Mouse (Mus musculus) hindlimb bud, embryonic 11.5 days (tissue): ENCODE data around the gene Mfsd1.

Experiments used
- DNase-seq: peaks from one replicate; pipeline ENCODE4 v3.0.0-alpha.2; 2012; ENCODE audit warnings: low read depth, low spot score; ENCODE audit errors: extremely low spot score

The Mfsd1 gene

GRCm38 (mm10) chr3:67618222-67618621 is 35.7 kb downstream of the Mfsd1 start:
- DNase-seq: no peak

- DNase-seq: no peak
Measured at GRCm38 (mm10) chr3:67624629-67625028, 42.1 kb downstream of the Mfsd1 start.

DNA sequence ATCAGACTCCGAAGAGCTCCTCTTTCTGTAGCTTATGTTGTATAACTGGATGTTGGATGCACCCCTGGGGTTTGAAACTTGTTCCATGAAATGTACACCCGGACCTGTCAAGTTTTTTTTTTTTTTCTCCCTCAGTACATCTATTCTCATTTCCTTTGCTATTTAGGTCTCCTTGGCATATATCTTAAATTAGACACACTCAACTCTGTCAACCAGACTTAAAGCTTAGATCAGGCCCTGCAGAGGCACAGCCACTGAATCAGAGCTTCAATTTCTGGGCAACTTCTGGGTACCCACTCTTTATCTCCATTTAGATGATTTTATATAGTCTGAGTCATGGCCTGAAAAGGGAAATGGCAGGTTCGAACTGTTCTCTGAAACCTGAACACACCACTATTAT is 60.6 kb downstream of the Mfsd1 start:
- no peak for DNase-seq

DNA sequence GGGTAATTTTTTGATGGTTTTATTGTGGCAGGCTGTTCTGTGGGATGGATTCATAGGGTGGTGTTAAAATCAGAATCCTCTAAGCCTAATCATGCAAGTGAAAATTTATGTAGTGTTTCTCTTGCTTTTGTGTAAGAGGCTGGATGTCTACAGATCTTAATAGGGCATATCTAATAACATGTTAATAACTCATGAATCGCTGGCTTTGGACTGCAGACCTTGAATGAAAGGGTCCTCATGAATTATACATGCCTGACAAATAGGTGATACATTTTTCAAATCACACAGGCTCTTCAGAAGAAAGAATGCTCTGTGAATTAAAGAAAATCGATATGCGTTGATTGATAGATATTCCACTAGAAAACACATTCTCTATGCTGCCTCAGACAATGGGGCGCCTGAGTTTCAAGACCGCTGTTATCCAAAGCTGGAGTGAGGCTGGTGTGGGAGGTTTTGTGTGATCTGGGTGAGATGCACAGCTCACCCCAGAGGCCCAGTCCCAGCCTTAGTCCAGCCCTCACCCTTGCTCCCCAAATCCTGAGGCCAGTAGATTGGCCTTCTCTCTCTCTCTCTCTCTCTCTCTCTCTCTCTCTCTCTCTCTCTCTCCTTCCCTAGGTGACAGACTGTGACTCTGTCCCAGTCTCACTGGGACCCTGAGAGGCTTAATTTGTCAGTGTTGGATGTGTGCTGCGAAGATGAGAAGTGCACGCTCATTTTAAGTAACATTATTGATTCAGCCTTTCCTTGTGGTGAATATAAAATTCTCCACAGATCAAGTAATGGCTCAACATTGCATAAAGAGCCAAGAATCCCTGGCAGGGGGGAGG is 63.3 kb downstream of the Mfsd1 start:
- DNase-seq: no peak
